Mouse (Mus musculus) liver, postnatal 0 days (tissue): Measurements from ENCODE around the gene Jph2. TPM values are rescaled to one million over a fixed set of nuclear protein-coding genes. Genes with fewer than 3 reads are reported as not detected.
A peak's percentile ranks its signal among the peaks of the same experiment; 100 is the strongest.

Experiments
- ATAC-seq: fragments of 200-750 bp; cut with Nextera tagmentation; 2 replicates; pipeline ENCODE4 v1.8.0; 2017; ENCODE audit warnings: mild to moderate bottlenecking, moderate library complexity
- DNase-seq: peaks from one replicate; pipeline ENCODE4 v3.0.0-alpha.2; 2016
- H3K27ac ChIP-seq: fragments of 300-500 bp; sonication (generic); 2 replicates; pipeline ENCODE4 v1.5.1; 2014; ENCODE audit warnings: antibody characterized with exemption, moderate library complexity, mild to moderate bottlenecking, low read depth
- H3K27me3 ChIP-seq: fragments of 300-500 bp; sonication (generic); 2 replicates; pipeline ENCODE4 v1.6.1; 2014; ENCODE audit warnings: low read length, control low read depth, mixed read lengths; ENCODE audit not compliant: insufficient read depth
- H3K36me3 ChIP-seq: fragments of 300-500 bp; sonication (generic); replicated peaks from 2 replicates; pipeline ENCODE4 v1.6.1; 2014; ENCODE audit warnings: mild to moderate bottlenecking, control low read depth, low read length, moderate library complexity, mixed read lengths; ENCODE audit not compliant: insufficient read depth
- H3K4me1 ChIP-seq: fragments of 300-500 bp; sonication (generic); 2 replicates; pipeline ENCODE4 v1.6.1; 2014; ENCODE audit warnings: antibody characterized with exemption, mild to moderate bottlenecking, control low read depth; ENCODE audit not compliant: insufficient read depth
- H3K4me2 ChIP-seq: fragments of 300-500 bp; sonication (generic); 2 replicates; pipeline ENCODE4 v1.6.1; 2014; ENCODE audit warnings: low read depth, mild to moderate bottlenecking, low read length, moderate library complexity, mixed read lengths
- H3K4me3 ChIP-seq: fragments of 300-500 bp; sonication (generic); 2 replicates; pipeline ENCODE4 v1.5.1; 2014; ENCODE audit warnings: low read depth, low read length
- H3K9ac ChIP-seq: fragments of 300-500 bp; sonication (generic); replicated peaks from 2 replicates; pipeline ENCODE4 v1.6.1; 2014; ENCODE audit warnings: mild to moderate bottlenecking, moderate library complexity
- H3K9me3 ChIP-seq: fragments of 300-500 bp; sonication (generic); 2 replicates; pipeline ENCODE4 v1.6.1; 2016; ENCODE audit warnings: mild to moderate bottlenecking, control low read depth, low read length, mixed read lengths
- CTCF ChIP-seq: sonication (generic); IDR thresholded peaks from 2 replicates; pipeline ENCODE4 v1.5.1; 2016; ENCODE audit warnings: antibody characterized with exemption, low read depth
- EP300 ChIP-seq: IDR thresholded peaks from 2 replicates; pipeline ENCODE4 v1.6.1; 2016; ENCODE audit warnings: antibody characterized with exemption, low read depth, mild to moderate bottlenecking
- WGBS: fragments of 180-500 bp; shearing (Covaris S2); extraction: QIAGEN DNeasy Blood & Tissue Kit; methylation state at CpG from one replicate; pipeline ENCODE4 v1.1.7; 2014; ENCODE audit not compliant: insufficient replicate concordance; 5-methylcytosine and 5-hydroxymethylcytosine counted together
- polyA plus RNA-seq: library from polyadenylated mRNA; unstranded; fragments of >200 nt; fragmentation: Nextera tagmentation; extraction: Ambion mirVana; gene quantifications from 2 replicates; pipeline ENCODE4 v1.2.1, GENCODE M21; 2015

Gene Jph2
- polyA plus RNA-seq, 1 experiment from 2014 or later: 0.11 TPM

- no peak overlapping the region for H3K4me2 ChIP-seq
- no peak overlapping the region for H3K27ac ChIP-seq
- H3K27me3 ChIP-seq: no peaks in the 10 kb centered on the region
- TF ChIP-seq CTCF (peak; percentile 56), EP300 (no peak)
- no peak overlapping the region for H3K9ac ChIP-seq
- 0 out of 2 replicates have a peak, but pooled peaks cover under 1% of the 10 kb centered on the region for H3K4me1 ChIP-seq
- H3K36me3 ChIP-seq: no peaks in the 10 kb centered on the region
- WGBS: 38% methylated on average over 5 of the region's 5 CpGs
- H3K4me3 ChIP-seq: no peak overlapping the region
- peak; percentile 47 for DNase-seq
- no peaks in the 10 kb centered on the region for H3K9me3 ChIP-seq
- ATAC-seq: peak; percentile 55; the same call in 1 of the 2 replicates
Measured at GRCm38 (mm10) chr2:163350443-163350842, 47.4 kb downstream of the Jph2 start.

GRCm38 (mm10) chr2:163349411-163349810 lies 48.4 kb downstream of the Jph2 start:
- no peak for ATAC-seq
- Histone ChIP-seq H3K27me3 (no peaks in the 10 kb centered on the region), H3K27ac (no peak overlapping the region), H3K36me3 (no peaks in the 10 kb centered on the region), H3K9me3 (no peaks in the 10 kb centered on the region), H3K9ac (no peak overlapping the region), H3K4me3 (no peak overlapping the region), H3K4me2 (no peak overlapping the region), H3K4me1 (no peaks in the 10 kb centered on the region)
- DNase-seq: no peak
- WGBS: 70% methylated on average over 9 of the region's 9 CpGs
- no peak for TF ChIP-seq EP300
- no peak for TF ChIP-seq CTCF

GRCm38 (mm10) chr2:163348677-163349076 lies 49.1 kb downstream of the Jph2 start:
- 76% methylated on average over 7 of the region's 7 CpGs for WGBS
- no peak overlapping the region for H3K27ac ChIP-seq
- no peak overlapping the region for H3K9ac ChIP-seq
- no peaks in the 10 kb centered on the region for H3K36me3 ChIP-seq
- DNase-seq (no peak), ATAC-seq (no peak)
- H3K9me3 ChIP-seq: no peaks in the 10 kb centered on the region
- H3K4me2 ChIP-seq: no peak overlapping the region
- no peak overlapping the region for H3K4me3 ChIP-seq
- H3K4me1 ChIP-seq: no peaks in the 10 kb centered on the region
- TF ChIP-seq EP300 (no peak), CTCF (no peak)
- no peaks in the 10 kb centered on the region for H3K27me3 ChIP-seq

- Histone ChIP-seq H3K9me3 (no peaks in the 10 kb centered on the region), H3K4me2 (no peak overlapping the region), H3K27me3 (no peaks in the 10 kb centered on the region), H3K9ac (no peak overlapping the region), H3K4me3 (no peak overlapping the region), H3K36me3 (no peaks in the 10 kb centered on the region), H3K4me1 (no peaks in the 10 kb centered on the region), H3K27ac (no peak overlapping the region)
- ATAC-seq (no peak), DNase-seq (no peak)
- TF ChIP-seq EP300 (no peak), CTCF (no peak)
- 83% methylated on average over 8 of the region's 8 CpGs for WGBS
Measured at GRCm38 (mm10) chr2:163347517-163348184, 50.1 kb downstream of the Jph2 start.

GRCm38 (mm10) chr2:163346497-163346896 lies 51.3 kb downstream of the Jph2 start:
- Histone ChIP-seq H3K4me1 (no peaks in the 10 kb centered on the region), H3K36me3 (no peaks in the 10 kb centered on the region), H3K27me3 (no peaks in the 10 kb centered on the region), H3K4me3 (no peak overlapping the region), H3K9me3 (no peaks in the 10 kb centered on the region), H3K9ac (no peak overlapping the region), H3K27ac (no peak overlapping the region), H3K4me2 (no peak overlapping the region)
- DNase-seq (no peak), ATAC-seq (no peak)
- WGBS: 75% methylated on average over 11 of the region's 11 CpGs
- TF ChIP-seq CTCF: no peak
- TF ChIP-seq EP300: no peak

- Histone ChIP-seq H3K4me1 (no peaks in the 10 kb centered on the region), H3K27ac (no peak overlapping the region), H3K4me2 (no peak overlapping the region), H3K4me3 (no peak overlapping the region), H3K9me3 (no peaks in the 10 kb centered on the region), H3K9ac (no peak overlapping the region), H3K36me3 (no peaks in the 10 kb centered on the region), H3K27me3 (peaks cover 5% of the 10 kb centered on the region; the same call in 1 of the 2 replicates)
- ATAC-seq (peak; percentile 38; the same call in 1 of the 2 replicates), DNase-seq (no peak)
- TF ChIP-seq EP300 (no peak), CTCF (no peak)
- 75% methylated on average over 13 of the region's 13 CpGs for WGBS
Measured at GRCm38 (mm10) chr2:163344976-163345660, 52.7 kb downstream of the Jph2 start.
